Mouse (Mus musculus) neural tube, embryonic 11.5 days (tissue): ENCODE results near the gene Tbc1d7. TPM values are rescaled to one million over a fixed set of nuclear protein-coding genes. Genes with fewer than 3 reads are reported as not detected.

Experiments used
- ATAC-seq: fragments of 200-750 bp; cut with Nextera tagmentation; 2 replicates; pipeline ENCODE4 v1.8.0; 2017; ENCODE audit warnings: moderate number of reproducible peaks, mild to moderate bottlenecking, moderate TSS enrichment, moderate library complexity; ENCODE audit not compliant: insufficient read depth, low FRiP score, low TSS enrichment
- DNase-seq: peaks from one replicate; pipeline ENCODE4 v3.0.0-alpha.2; 2015; ENCODE audit warnings: low spot score
- H3K27ac ChIP-seq: fragments of 300-500 bp; sonication (generic); 2 replicates; pipeline ENCODE4 v1.5.1; 2014; ENCODE audit warnings: low read depth, mild to moderate bottlenecking, low read length
- H3K27me3 ChIP-seq: fragments of 300-500 bp; sonication (generic); 2 replicates; pipeline ENCODE4 v1.6.1; 2014; ENCODE audit warnings: mild to moderate bottlenecking, low read length, mixed read lengths; ENCODE audit not compliant: control insufficient read depth, insufficient read depth
- H3K36me3 ChIP-seq: fragments of 300-500 bp; sonication (generic); 2 replicates; pipeline ENCODE4 v1.6.1; 2014; ENCODE audit warnings: mild to moderate bottlenecking, low read length, moderate library complexity, mixed read lengths; ENCODE audit not compliant: control insufficient read depth, insufficient read depth
- H3K4me1 ChIP-seq: fragments of 300-500 bp; sonication (generic); 2 replicates; pipeline ENCODE4 v1.6.1; 2014; ENCODE audit warnings: low read length, mixed read lengths; ENCODE audit not compliant: control insufficient read depth, insufficient read depth
- H3K4me2 ChIP-seq: fragments of 300-500 bp; sonication (generic); 2 replicates; pipeline ENCODE4 v1.6.1; 2014; ENCODE audit warnings: low read depth, mild to moderate bottlenecking, moderate library complexity
- H3K4me3 ChIP-seq: fragments of 300-500 bp; sonication (generic); 2 replicates; pipeline ENCODE4 v1.5.1; 2014; ENCODE audit warnings: low read depth, low read length
- H3K9ac ChIP-seq: fragments of 300-500 bp; sonication (generic); 2 replicates; pipeline ENCODE4 v1.6.1; 2014; ENCODE audit warnings: mild to moderate bottlenecking, low read length
- H3K9me3 ChIP-seq: fragments of 300-500 bp; sonication (generic); 2 replicates; pipeline ENCODE4 v1.6.1; 2016; ENCODE audit warnings: low read length; ENCODE audit not compliant: control insufficient read depth
- WGBS: fragments of 180-500 bp; shearing (Covaris S2); extraction: QIAGEN DNeasy Blood & Tissue Kit; methylation state at CpG from one replicate; pipeline ENCODE4 v1.1.7; 2014; 5-methylcytosine and 5-hydroxymethylcytosine counted together
- polyA plus RNA-seq: library from polyadenylated mRNA; unstranded; fragments of >200 nt; fragmentation: Nextera tagmentation; extraction: Ambion mirVana; gene quantifications from 2 replicates; pipeline ENCODE4 v1.2.1, GENCODE M21; 2014

The Tbc1d7 gene
- polyA plus RNA-seq, 1 experiment from 2014 or later = 75.4 TPM

- ATAC-seq = no peak
- Histone ChIP-seq H3K9me3 (no peaks in the 10 kb centered on the region), H3K4me1 (no peaks in the 10 kb centered on the region), H3K9ac (no peak overlapping the region), H3K27me3 (no peaks in the 10 kb centered on the region), H3K36me3 (no peaks in the 10 kb centered on the region), H3K4me3 (no peak overlapping the region), H3K4me2 (no peak overlapping the region), H3K27ac (no peak overlapping the region)
- no peak for DNase-seq
- 66% methylated on average over 22 of the region's 22 CpGs for WGBS
Observed at GRCm38 (mm10) chr13:43200473-43200872, 29.2 kb upstream of the Tbc1d7 start.

- no peak for DNase-seq
- Histone ChIP-seq H3K36me3 (no peaks in the 10 kb centered on the region), H3K4me3 (no peak overlapping the region), H3K4me1 (no peaks in the 10 kb centered on the region), H3K9ac (no peak overlapping the region), H3K9me3 (no peaks in the 10 kb centered on the region), H3K4me2 (no peak overlapping the region), H3K27me3 (no peaks in the 10 kb centered on the region), H3K27ac (no peak overlapping the region)
- 63% methylated on average over 5 of the region's 5 CpGs for WGBS
- ATAC-seq = no peak
Observed at GRCm38 (mm10) chr13:43199749-43200148, 28.4 kb upstream of the Tbc1d7 start.

- H3K27me3 ChIP-seq = no peaks in the 10 kb centered on the region
- ATAC-seq (no peak), DNase-seq (no peak)
- H3K9me3 ChIP-seq = no peaks in the 10 kb centered on the region
- no peaks in the 10 kb centered on the region for H3K36me3 ChIP-seq
- no peak overlapping the region for H3K27ac ChIP-seq
- no peaks in the 10 kb centered on the region for H3K4me1 ChIP-seq
- H3K4me3 ChIP-seq = no peak overlapping the region
- no peak overlapping the region for H3K4me2 ChIP-seq
- WGBS = 85% methylated on average over 7 of the region's 7 CpGs
- H3K9ac ChIP-seq = no peak overlapping the region
Observed at GRCm38 (mm10) chr13:43199282-43199681, 28.0 kb upstream of the Tbc1d7 start.

- Histone ChIP-seq H3K4me1 (no peaks in the 10 kb centered on the region), H3K9ac (no peak overlapping the region), H3K27ac (no peak overlapping the region), H3K4me2 (no peak overlapping the region), H3K9me3 (no peaks in the 10 kb centered on the region), H3K4me3 (no peak overlapping the region), H3K27me3 (no peaks in the 10 kb centered on the region), H3K36me3 (no peaks in the 10 kb centered on the region)
- ATAC-seq (no peak), DNase-seq (no peak)
- 55% methylated on average over 6 of the region's 6 CpGs for WGBS
Observed at GRCm38 (mm10) chr13:43197187-43197586, 25.9 kb upstream of the Tbc1d7 start.

GRCm38 (mm10) chr13:43196000-43196399 lies 24.7 kb upstream of the Tbc1d7 start:
- Histone ChIP-seq H3K4me2 (no peak overlapping the region), H3K27ac (no peak overlapping the region), H3K27me3 (no peaks in the 10 kb centered on the region), H3K36me3 (no peaks in the 10 kb centered on the region), H3K4me3 (no peak overlapping the region), H3K4me1 (no peaks in the 10 kb centered on the region), H3K9ac (no peak overlapping the region), H3K9me3 (no peaks in the 10 kb centered on the region)
- DNase-seq (no peak), ATAC-seq (no peak)
- WGBS = 72% methylated on average over 7 of the region's 7 CpGs

- no peak for ATAC-seq
Observed at GRCm38 (mm10) chr13:43193932-43194331, 22.6 kb upstream of the Tbc1d7 start.

GRCm38 (mm10) chr13:43193266-43193665 lies 22.0 kb upstream of the Tbc1d7 start:
- Histone ChIP-seq H3K27ac (no peak overlapping the region), H3K4me2 (no peak overlapping the region), H3K4me1 (no peaks in the 10 kb centered on the region), H3K27me3 (no peaks in the 10 kb centered on the region), H3K36me3 (no peaks in the 10 kb centered on the region), H3K4me3 (no peak overlapping the region), H3K9ac (no peak overlapping the region), H3K9me3 (no peaks in the 10 kb centered on the region)
- no peak for ATAC-seq
- DNase-seq = no peak
- 86% methylated on average over 7 of the region's 7 CpGs for WGBS

More at GRCm38 (mm10) chr13:43193932-43194331, 22.6 kb upstream of the Tbc1d7 start:
- Histone ChIP-seq H3K27me3 (no peaks in the 10 kb centered on the region), H3K4me2 (no peak overlapping the region), H3K27ac (no peak overlapping the region), H3K9me3 (no peaks in the 10 kb centered on the region), H3K4me1 (no peaks in the 10 kb centered on the region), H3K9ac (no peak overlapping the region), H3K36me3 (no peaks in the 10 kb centered on the region), H3K4me3 (no peak overlapping the region)
- WGBS = 92% methylated on average over 8 of the region's 8 CpGs
- DNase-seq = no peak

GRCm38 (mm10) chr13:43191741-43192192 lies 20.5 kb upstream of the Tbc1d7 start:
- no peak overlapping the region for H3K27ac ChIP-seq
- H3K9ac ChIP-seq = peak overlapping the region; percentile 1; the same call in 1 of the 2 replicates
- H3K4me2 ChIP-seq = peak overlapping the region; percentile 15
- WGBS = 7% methylated on average over 14 of the region's 14 CpGs
- no peaks in the 10 kb centered on the region for H3K27me3 ChIP-seq
- ATAC-seq (no peak), DNase-seq (no peak)
- no peaks in the 10 kb centered on the region for H3K4me1 ChIP-seq
- no peaks in the 10 kb centered on the region for H3K9me3 ChIP-seq
- H3K4me3 ChIP-seq = no peak overlapping the region
- no peaks in the 10 kb centered on the region for H3K36me3 ChIP-seq

GRCm38 (mm10) chr13:43191290-43191689 lies 20.0 kb upstream of the Tbc1d7 start:
- no peaks in the 10 kb centered on the region for H3K36me3 ChIP-seq
- H3K27me3 ChIP-seq = no peaks in the 10 kb centered on the region
- ATAC-seq (no peak), DNase-seq (no peak)
- no peak overlapping the region for H3K27ac ChIP-seq
- H3K9ac ChIP-seq = no peak overlapping the region
- no peaks in the 10 kb centered on the region for H3K4me1 ChIP-seq
- H3K4me2 ChIP-seq = peak overlapping the region; percentile 15; the same call in 1 of the 2 replicates
- WGBS = 23% methylated on average over 1 of the region's 2 CpGs
- no peaks in the 10 kb centered on the region for H3K9me3 ChIP-seq
- no peak overlapping the region for H3K4me3 ChIP-seq
